Mouse (Mus musculus) adipose tissue, adult 10 weeks (tissue): Measurements from ENCODE around the gene Xpnpep3. TPM values are rescaled to one million over a fixed set of nuclear protein-coding genes. Genes with fewer than 3 reads are reported as not detected.

Experiments used
- polyA plus RNA-seq: library from polyadenylated mRNA; stranded (reverse); fragments of 350-450 nt; fragmentation: Illumina TruSeq; extraction: RNeasy Lipid Tissue Mini Kit (QIAGEN cat#74804); gene quantifications from one replicate; pipeline ENCODE4 v1.2.3, GENCODE M21; 2014; ENCODE audit warnings: low read depth, low replicate concordance

Gene Xpnpep3
- polyA plus RNA-seq = 11.3 TPM

GRCm38 (mm10) chr15:81399638-81400315 is at the start of gene Xpnpep3, which contains the start of gene St13:
Gene Xpnpep3 (plus strand): TSS chr15:81400138.
Gene St13 (minus strand): TSS chr15:81400077.

GRCm38 (mm10) chr15:81360345-81361021 is 39.5 kb upstream of the Xpnpep3 start, which contains the start of gene Slc25a17:
Gene Slc25a17 (minus strand): TSS chr15:81360812.

GRCm38 (mm10) chr15:81408199-81408598 is 8.3 kb downstream of the Xpnpep3 start, which contains the start of gene Dnajb7:
Gene Dnajb7 (minus strand): TSS chr15:81408299.

GRCm38 (mm10) chr15:81465901-81466737 is 66.2 kb downstream of the Xpnpep3 start, which contains the start of gene Rbx1:
Gene Rbx1 (plus strand): TSS chr15:81466296.

Other genes with a start within 250 kb of the Xpnpep3 start
- gene Mrtfa, start 209.4 kb upstream of the Xpnpep3 start, polyA plus RNA-seq = 13.0 TPM
- gene Mchr1, start 164.6 kb upstream of the Xpnpep3 start, polyA plus RNA-seq = 1.4 TPM
- gene Slc25a17, start 39.3 kb upstream of the Xpnpep3 start, polyA plus RNA-seq = 51.3 TPM
- 154 TPM for gene St13, start 61 bp upstream of the Xpnpep3 start, polyA plus RNA-seq
- gene Dnajb7, start 8.2 kb downstream of the Xpnpep3 start, polyA plus RNA-seq = 4.2 TPM
- 85.1 TPM for gene Rbx1, start 66.2 kb downstream of the Xpnpep3 start, polyA plus RNA-seq
- gene Ep300, start 185.2 kb downstream of the Xpnpep3 start, polyA plus RNA-seq = 22.4 TPM